Mouse (Mus musculus): ENCODE data around the gene Wdr93. TPM values are rescaled to one million over a fixed set of nuclear protein-coding genes. Genes with fewer than 3 reads are reported as not detected.

The Wdr93 gene
- polyA plus RNA-seq (2014; fragmentation: Nextera tagmentation; extraction: Ambion mirVana), result 0.17 and 1.3 TPM in 2 replicates

DNA sequence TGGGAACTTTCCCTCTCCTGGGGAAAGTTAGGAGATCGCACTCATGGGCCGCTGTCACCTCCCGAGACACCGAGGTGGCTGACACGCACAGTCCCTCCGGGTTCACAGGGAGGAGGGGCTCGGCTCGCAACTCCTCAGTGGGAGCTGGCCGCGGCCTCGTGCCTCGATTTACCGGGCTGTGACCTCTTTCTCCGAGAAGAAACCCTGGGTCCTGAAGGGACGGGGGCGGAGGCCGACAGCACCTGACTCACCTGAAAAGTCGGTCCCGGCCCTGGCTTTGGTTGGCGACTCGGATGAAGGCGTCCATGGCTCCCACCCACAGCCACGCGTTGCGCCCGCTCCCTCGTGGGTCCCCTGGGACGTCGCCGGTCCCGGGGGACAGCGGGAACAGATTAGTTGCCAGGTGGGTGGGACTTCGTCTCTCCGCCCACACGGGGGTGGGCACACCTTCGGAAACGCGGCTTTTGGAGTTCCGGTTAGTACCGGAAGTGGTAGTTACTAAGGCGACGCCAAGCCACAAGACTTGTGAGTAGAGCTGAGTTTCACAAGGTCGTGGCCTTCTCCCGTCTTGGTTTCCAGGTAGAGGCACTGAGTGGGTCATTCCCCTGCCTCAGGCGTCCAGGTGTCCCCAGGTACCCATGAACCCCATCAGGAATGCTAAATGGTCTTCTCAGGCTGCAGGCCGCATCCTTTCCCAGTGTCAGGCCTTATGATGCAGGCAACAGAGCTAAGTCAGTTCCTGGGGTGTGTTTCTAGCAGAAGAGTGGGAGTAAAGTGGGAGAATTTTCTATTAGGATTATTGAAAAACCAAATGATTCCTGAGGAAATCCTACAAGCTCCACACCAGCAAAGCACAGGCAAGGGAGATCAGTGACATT is at the start of gene Wdr93, which contains the start of gene Pex11a:
Wdr93 (plus strand) TSS at position 505 of the 878 bp plus-strand sequence.
Pex11a (minus strand) TSS at position 473 of the 878 bp plus-strand sequence.
- DNase-seq (ENCODE audit: low spot score) (peak; percentile 95), ATAC-seq (ENCODE audit: low read depth) (peak; percentile 85)
- Histone ChIP-seq H3K36me3 (ENCODE audit: control insufficient read depth, insufficient read depth, low read length) (no peaks in the 10 kb centered on the region; the same call in 1 of the 2 replicates), H3K27me3 (replicated peaks; ENCODE audit: control insufficient read depth, insufficient read depth, low read length) (no peaks in the 10 kb centered on the region), H3K9me3 (ENCODE audit: control insufficient read depth, low read length) (no peaks in the 10 kb centered on the region), H3K4me1 (ENCODE audit: control insufficient read depth, insufficient read depth, low read length) (no peaks in the 10 kb centered on the region), H3K4me2 (ENCODE audit: low read depth, low read length) (peak within 1 kb of the TSS; percentile 81), H3K4me3 (ENCODE audit: low read depth, low read length) (peak within 1 kb of the TSS; percentile 56), H3K27ac (replicated peaks; ENCODE audit: low read depth, low read length) (no peak within 1 kb of the TSS), H3K9ac (ENCODE audit: low read depth, low read length) (peak within 1 kb of the TSS; percentile 65)
- 6% methylated on average over 22 of the region's 46 CpGs for WGBS

DNA sequence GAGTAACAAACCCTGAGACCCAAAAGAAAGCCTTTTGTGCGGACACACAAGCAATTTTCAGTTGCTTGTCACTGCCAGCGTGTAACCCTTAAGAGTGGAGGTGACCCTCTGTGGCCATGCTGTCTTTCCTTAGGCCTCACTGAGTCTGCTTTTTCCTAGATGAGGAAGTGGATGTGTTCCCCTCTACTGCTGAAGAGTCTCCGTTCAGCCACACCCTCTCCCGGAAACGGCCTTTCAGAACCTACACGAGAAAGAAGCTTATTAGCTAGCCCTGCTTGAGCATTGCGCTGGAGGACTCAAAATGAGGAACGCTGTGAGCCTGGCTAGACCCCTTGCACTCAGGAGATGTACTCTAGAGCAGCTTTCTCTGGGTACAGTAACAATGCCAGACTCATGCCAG is 46.5 kb upstream of the Wdr93 start:
- Histone ChIP-seq H3K4me2 (ENCODE audit: low read depth, low read length) (no peak overlapping the region), H3K9me3 (ENCODE audit: control insufficient read depth, low read length) (no peaks in the 10 kb centered on the region), H3K4me3 (ENCODE audit: low read depth, low read length) (no peak overlapping the region), H3K27ac (replicated peaks; ENCODE audit: low read depth, low read length) (no peak overlapping the region), H3K36me3 (ENCODE audit: control insufficient read depth, insufficient read depth, low read length) (peaks cover 89% of the 10 kb centered on the region), H3K27me3 (replicated peaks; ENCODE audit: control insufficient read depth, insufficient read depth, low read length) (no peaks in the 10 kb centered on the region), H3K4me1 (ENCODE audit: control insufficient read depth, insufficient read depth, low read length) (no peaks in the 10 kb centered on the region), H3K9ac (ENCODE audit: low read depth, low read length) (no peak overlapping the region)
- no peak for ATAC-seq (ENCODE audit: low read depth)
- no peak for DNase-seq (ENCODE audit: low spot score)
- 83% methylated on average over 8 of the region's 8 CpGs for WGBS

DNA sequence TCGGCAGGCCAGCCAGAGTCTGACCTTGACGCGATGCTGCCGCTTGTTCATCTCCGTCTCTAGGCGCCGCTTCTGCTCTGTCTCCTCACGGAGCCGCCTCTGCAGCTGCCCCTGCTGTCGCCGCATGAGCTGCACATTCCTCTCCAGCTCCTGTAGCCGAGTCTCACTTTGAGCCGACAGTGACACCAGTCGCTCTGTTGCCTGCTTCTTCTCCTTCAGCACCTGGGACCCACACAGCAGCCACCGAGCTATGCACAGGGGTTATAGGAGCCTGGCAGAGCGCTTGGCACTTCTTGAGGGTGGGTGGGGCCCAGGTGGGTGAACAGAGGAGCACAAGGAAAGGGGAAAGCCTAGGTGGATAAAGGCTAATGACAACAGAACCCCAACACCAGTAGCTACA is 40.2 kb upstream of the Wdr93 start:
- no peaks in the 10 kb centered on the region for H3K4me1 ChIP-seq (ENCODE audit: control insufficient read depth, insufficient read depth, low read length)
- no peak overlapping the region for H3K4me2 ChIP-seq (ENCODE audit: low read depth, low read length)
- 89% methylated on average over 16 of the region's 16 CpGs for whole genome bisulfite sequencing
- H3K4me3 ChIP-seq (ENCODE audit: low read depth, low read length), result no peak overlapping the region
- H3K27ac ChIP-seq (replicated peaks; ENCODE audit: low read depth, low read length), result no peak overlapping the region
- ATAC-seq (ENCODE audit: low read depth) (no peak), DNase-seq (ENCODE audit: low spot score) (no peak)
- H3K27me3 ChIP-seq (replicated peaks; ENCODE audit: control insufficient read depth, insufficient read depth, low read length), result no peaks in the 10 kb centered on the region
- no peaks in the 10 kb centered on the region for H3K9me3 ChIP-seq (ENCODE audit: control insufficient read depth, low read length)
- H3K36me3 ChIP-seq (ENCODE audit: control insufficient read depth, insufficient read depth, low read length), result peaks cover 92% of the 10 kb centered on the region
- no peak overlapping the region for H3K9ac ChIP-seq (ENCODE audit: low read depth, low read length)

DNA sequence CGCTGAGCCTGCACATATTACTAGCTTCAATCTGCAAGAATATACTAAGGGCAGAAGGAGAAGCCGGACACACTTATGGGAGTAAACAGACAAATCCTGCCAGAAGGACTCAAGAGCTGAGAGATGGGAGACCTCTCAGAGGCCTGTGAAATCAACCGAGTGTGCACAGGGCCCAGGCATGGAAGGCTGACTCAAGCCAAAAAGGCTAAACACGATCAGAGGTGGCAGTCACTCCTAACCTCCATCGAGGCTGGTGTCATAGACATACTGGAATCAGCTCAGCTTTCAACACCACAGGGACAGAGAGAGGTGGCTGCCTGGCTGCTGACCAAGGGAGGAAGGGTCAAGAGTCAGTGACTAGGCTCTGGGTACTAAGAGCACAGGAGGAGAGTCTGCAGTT is 37.8 kb upstream of the Wdr93 start:
- no peak overlapping the region for H3K4me3 ChIP-seq (ENCODE audit: low read depth, low read length)
- H3K27me3 ChIP-seq (replicated peaks; ENCODE audit: control insufficient read depth, insufficient read depth, low read length), result no peaks in the 10 kb centered on the region; the same call in 1 of the 2 replicates
- ATAC-seq (ENCODE audit: low read depth) (no peak), DNase-seq (ENCODE audit: low spot score) (no peak)
- no peak overlapping the region for H3K27ac ChIP-seq (replicated peaks; ENCODE audit: low read depth, low read length)
- H3K36me3 ChIP-seq (ENCODE audit: control insufficient read depth, insufficient read depth, low read length), result peaks cover 89% of the 10 kb centered on the region
- no peak overlapping the region for H3K4me2 ChIP-seq (ENCODE audit: low read depth, low read length)
- WGBS, result 83% methylated on average over 5 of the region's 5 CpGs
- H3K9ac ChIP-seq (ENCODE audit: low read depth, low read length), result no peak overlapping the region
- H3K9me3 ChIP-seq (ENCODE audit: control insufficient read depth, low read length), result no peaks in the 10 kb centered on the region
- H3K4me1 ChIP-seq (ENCODE audit: control insufficient read depth, insufficient read depth, low read length), result peaks cover 3% of the 10 kb centered on the region; the same call in 1 of the 2 replicates

DNA sequence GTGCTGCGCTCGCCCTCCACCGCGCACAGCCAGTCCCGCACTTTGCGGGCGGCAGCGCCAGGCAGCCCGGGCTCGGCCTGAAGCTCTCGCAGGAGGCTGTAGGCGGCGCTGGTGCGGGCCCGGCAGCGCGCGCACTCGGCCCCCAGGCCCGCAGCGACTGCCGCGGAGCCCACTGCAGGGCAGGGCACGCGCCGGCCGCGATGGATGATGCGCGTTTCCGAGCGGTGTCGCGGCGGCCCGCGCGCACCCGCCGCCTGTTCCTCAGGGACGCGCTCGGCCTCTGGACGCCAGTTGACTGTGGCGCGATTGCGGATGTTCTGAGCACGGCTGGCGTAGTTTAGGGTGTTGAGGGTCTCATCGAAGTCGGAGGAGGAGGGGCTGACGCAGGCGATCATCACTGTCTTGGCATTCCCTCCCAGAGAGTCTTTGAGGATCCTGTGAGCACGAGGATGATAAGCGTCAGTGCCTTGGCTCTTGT is 32.8 kb upstream of the Wdr93 start:
- peak overlapping the region; percentile 72 for H3K4me2 ChIP-seq (ENCODE audit: low read depth, low read length)
- H3K9me3 ChIP-seq (ENCODE audit: control insufficient read depth, low read length), result no peaks in the 10 kb centered on the region
- WGBS, result 3% methylated on average over 34 of the region's 55 CpGs
- H3K27me3 ChIP-seq (replicated peaks; ENCODE audit: control insufficient read depth, insufficient read depth, low read length), result peaks cover 5% of the 10 kb centered on the region
- H3K4me1 ChIP-seq (ENCODE audit: control insufficient read depth, insufficient read depth, low read length), result peaks cover 9% of the 10 kb centered on the region
- H3K36me3 ChIP-seq (ENCODE audit: control insufficient read depth, insufficient read depth, low read length), result peaks cover 53% of the 10 kb centered on the region
- DNase-seq (ENCODE audit: low spot score), result peak; percentile 62
- peak overlapping the region; percentile 64 for H3K9ac ChIP-seq (ENCODE audit: low read depth, low read length)
- H3K27ac ChIP-seq (replicated peaks; ENCODE audit: low read depth, low read length), result no peak overlapping the region
- H3K4me3 ChIP-seq (ENCODE audit: low read depth, low read length), result peak overlapping the region; percentile 40
- ATAC-seq (ENCODE audit: low read depth), result peak; percentile 88

DNA sequence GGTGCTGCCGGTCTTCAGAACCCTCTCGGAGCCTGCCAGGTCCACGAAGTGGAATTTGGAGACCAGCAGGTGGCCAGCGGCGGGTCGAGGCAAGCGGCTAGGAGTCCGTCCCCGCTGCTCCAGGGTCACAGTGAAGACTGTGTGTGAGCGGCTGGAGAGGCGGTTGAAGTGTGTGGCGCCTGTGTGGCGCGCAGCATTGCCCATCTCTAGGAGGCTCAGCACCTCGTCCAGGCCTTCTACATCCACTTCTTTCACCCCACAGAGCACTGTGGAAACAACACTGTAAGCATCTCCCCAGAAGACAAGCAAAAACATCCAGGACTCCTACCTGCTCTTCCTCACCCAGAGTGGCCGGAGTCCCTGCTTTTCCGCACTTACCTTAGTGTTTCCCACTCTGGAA is 32.1 kb upstream of the Wdr93 start:
- peak overlapping the region; percentile 72; the same call in 1 of the 2 replicates for H3K4me2 ChIP-seq (ENCODE audit: low read depth, low read length)
- H3K27ac ChIP-seq (replicated peaks; ENCODE audit: low read depth, low read length), result no peak overlapping the region
- peaks cover 9% of the 10 kb centered on the region for H3K4me1 ChIP-seq (ENCODE audit: control insufficient read depth, insufficient read depth, low read length)
- no peaks in the 10 kb centered on the region for H3K9me3 ChIP-seq (ENCODE audit: control insufficient read depth, low read length)
- DNase-seq (ENCODE audit: low spot score) (no peak), ATAC-seq (ENCODE audit: low read depth) (no peak)
- 45% methylated on average over 15 of the region's 17 CpGs for WGBS
- peaks cover 50% of the 10 kb centered on the region for H3K36me3 ChIP-seq (ENCODE audit: control insufficient read depth, insufficient read depth, low read length)
- 0 out of 2 replicates have a peak overlapping the region, but pooled peaks have one; percentile 64 for H3K9ac ChIP-seq (ENCODE audit: low read depth, low read length)
- H3K27me3 ChIP-seq (replicated peaks; ENCODE audit: control insufficient read depth, insufficient read depth, low read length), result peaks cover 5% of the 10 kb centered on the region
- peak overlapping the region; percentile 40; the same call in 1 of the 2 replicates for H3K4me3 ChIP-seq (ENCODE audit: low read depth, low read length)

DNA sequence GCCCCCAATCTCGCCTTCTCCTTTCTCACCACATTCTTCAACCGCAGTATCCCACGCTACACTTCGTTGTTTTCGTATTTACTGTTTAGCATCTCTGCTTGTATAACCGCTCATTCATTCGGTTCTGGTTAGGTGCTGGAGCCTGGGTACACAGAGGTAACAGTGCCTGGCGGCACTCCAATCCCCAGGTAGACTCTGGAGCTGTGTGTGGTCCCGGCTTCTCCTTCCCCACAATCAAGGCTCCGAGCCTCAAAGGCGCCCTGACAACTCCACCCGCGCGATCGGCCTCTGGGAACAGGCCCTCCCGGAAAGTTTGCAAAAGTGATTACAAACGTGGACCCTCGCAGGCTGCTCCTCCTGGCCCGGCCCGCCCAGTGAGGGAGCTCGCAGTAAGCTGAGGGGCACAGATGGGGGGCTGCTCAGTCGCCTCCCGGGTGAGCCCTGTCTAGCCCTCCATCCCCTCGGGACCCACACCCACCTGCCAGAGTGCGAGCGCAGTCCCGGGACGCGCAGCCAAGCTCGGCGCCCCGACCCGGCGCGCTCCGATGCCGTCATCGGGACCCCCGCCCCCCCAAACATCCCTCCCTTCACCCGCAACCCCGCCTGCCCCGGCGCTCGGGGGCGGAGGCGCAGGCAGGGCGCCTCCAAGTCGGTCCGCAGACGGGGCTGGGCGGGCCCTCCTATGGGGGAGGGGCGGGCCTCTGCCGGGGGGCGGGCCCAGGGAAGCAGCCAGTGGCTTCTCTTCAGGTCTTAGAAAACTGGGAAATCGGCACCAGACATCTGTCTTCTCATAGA is 27.6 kb upstream of the Wdr93 start, which contains the start of gene Kif7:
Kif7 (minus strand) TSS at position 534 of the 795 bp plus-strand sequence.
- under 1% methylated on average over 27 of the region's 55 CpGs for WGBS
- peak; percentile 97 for ATAC-seq (ENCODE audit: low read depth)
- peak within 1 kb of the TSS; percentile 83 for H3K9ac ChIP-seq (ENCODE audit: low read depth, low read length)

DNA sequence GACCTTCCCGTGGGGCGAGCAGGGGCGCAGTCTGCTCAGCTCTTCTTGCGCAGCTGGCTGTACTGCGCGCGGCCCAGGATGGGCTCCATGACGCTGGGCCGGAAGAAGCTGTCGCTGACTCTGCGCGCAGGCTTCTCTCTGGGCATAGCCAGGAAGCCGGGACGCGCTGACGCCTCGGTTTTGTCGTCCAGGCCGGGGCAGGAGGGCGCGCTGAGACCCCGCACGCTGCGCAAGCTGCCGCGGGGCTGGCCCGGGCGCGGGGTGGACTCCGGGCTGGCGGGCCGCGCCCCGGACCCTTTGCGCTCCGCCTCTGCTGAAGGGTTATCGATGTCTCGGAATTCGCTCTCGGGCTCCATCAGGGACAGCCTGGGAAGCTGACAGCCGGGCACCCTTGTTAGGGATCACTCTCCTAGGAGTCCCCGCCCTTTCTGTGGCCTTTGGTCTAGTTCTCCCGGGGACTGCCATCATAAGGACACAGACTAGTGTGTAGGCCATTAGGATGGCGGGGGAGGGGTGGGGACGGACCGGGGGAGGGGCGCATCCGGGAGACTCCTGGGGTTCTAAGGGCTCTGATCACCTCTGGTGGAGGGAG is 21.5 kb upstream of the Wdr93 start:
- Histone ChIP-seq H3K36me3 (ENCODE audit: control insufficient read depth, insufficient read depth, low read length) (no peaks in the 10 kb centered on the region), H3K27ac (replicated peaks; ENCODE audit: low read depth, low read length) (no peak overlapping the region), H3K4me1 (ENCODE audit: control insufficient read depth, insufficient read depth, low read length) (no peaks in the 10 kb centered on the region), H3K9ac (ENCODE audit: low read depth, low read length) (peak overlapping the region; percentile 85), H3K4me2 (ENCODE audit: low read depth, low read length) (peak overlapping the region; percentile 93), H3K4me3 (ENCODE audit: low read depth, low read length) (peak overlapping the region; percentile 64), H3K9me3 (ENCODE audit: control insufficient read depth, low read length) (no peaks in the 10 kb centered on the region), H3K27me3 (replicated peaks; ENCODE audit: control insufficient read depth, insufficient read depth, low read length) (peaks cover 12% of the 10 kb centered on the region; the same call in 1 of the 2 replicates)
- ATAC-seq (ENCODE audit: low read depth) (peak; percentile 84), DNase-seq (ENCODE audit: low spot score) (peak; percentile 76)
- WGBS, result under 1% methylated on average over 31 of the region's 48 CpGs

More for the DNA sequence above, 27.6 kb upstream of the Wdr93 start, which contains the start of gene Kif7:
- Histone ChIP-seq H3K4me3 (ENCODE audit: low read depth, low read length) (peak within 1 kb of the TSS; percentile 81), H3K4me2 (ENCODE audit: low read depth, low read length) (peak within 1 kb of the TSS; percentile 83), H3K36me3 (ENCODE audit: control insufficient read depth, insufficient read depth, low read length) (0 out of 2 replicates have a peak, but pooled peaks cover 10% of the 10 kb centered on the region), H3K4me1 (ENCODE audit: control insufficient read depth, insufficient read depth, low read length) (peaks cover 5% of the 10 kb centered on the region), H3K9me3 (ENCODE audit: control insufficient read depth, low read length) (no peaks in the 10 kb centered on the region), H3K27ac (replicated peaks; ENCODE audit: low read depth, low read length) (peak within 1 kb of the TSS; percentile 61), H3K27me3 (replicated peaks; ENCODE audit: control insufficient read depth, insufficient read depth, low read length) (peaks cover 4% of the 10 kb centered on the region; the same call in 1 of the 2 replicates)
- peak; percentile 95 for DNase-seq (ENCODE audit: low spot score)

Measured in embryonic facial prominence, embryonic 14.5 days (tissue).